Mouse (Mus musculus): ENCODE results near the gene Carns1.
A peak's percentile ranks its signal among the peaks of the same experiment; 100 is the strongest.
"Not testable (repeated sequence)": the region's sequence is repeated elsewhere in the genome, so short reads cannot be mapped to it uniquely, and the experiment has no call there.

Carns1 gene

DNA sequence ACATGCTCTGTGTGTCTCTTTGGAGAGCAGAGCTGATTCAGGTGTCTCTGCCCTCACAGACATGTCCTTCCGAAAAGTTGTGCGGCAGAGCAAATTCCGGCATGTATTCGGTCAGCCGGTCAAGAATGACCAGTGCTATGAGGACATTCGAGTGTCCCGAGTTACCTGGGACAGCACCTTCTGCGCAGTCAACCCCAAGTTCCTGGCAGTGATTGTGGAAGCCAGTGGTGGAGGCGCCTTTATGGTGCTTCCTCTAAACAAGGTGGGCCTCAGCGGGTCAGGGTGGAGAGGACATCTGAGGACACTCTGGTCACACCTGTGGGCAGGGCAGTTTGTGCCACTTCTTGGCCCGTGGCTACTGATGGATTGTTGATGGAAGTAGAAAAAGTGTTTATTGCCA lies 26.0 kb downstream of the Carns1 start:
- DNase-seq, result no peak

GRCm38 (mm10) chr19:4148819-4149218 lies 26.5 kb downstream of the Carns1 start:
- DNase-seq, result peak in 1 of 2 experiments; percentile 34

DNA sequence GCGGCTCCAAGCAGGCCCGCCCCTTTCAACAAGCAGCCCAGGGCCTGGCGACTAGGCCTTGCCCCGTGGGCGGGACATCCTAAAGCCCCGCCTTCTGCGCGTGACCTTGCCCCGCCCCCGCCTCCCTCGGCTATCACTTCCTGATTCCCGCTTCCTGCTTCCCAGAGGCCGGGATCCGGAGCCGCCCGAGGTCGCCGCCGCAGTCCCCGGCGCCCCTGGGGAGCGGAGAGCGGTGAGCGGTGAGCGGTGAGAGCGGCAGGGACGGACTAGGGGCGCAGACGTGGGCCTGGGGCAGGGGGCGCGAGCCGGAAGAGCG lies 26.8 kb downstream of the Carns1 start, which contains the start of gene Coro1b:
Gene Coro1b (plus strand): TSS at position 129 of the 316 bp plus-strand sequence.
- DNase-seq, result peak; percentile 98 to 99

DNA sequence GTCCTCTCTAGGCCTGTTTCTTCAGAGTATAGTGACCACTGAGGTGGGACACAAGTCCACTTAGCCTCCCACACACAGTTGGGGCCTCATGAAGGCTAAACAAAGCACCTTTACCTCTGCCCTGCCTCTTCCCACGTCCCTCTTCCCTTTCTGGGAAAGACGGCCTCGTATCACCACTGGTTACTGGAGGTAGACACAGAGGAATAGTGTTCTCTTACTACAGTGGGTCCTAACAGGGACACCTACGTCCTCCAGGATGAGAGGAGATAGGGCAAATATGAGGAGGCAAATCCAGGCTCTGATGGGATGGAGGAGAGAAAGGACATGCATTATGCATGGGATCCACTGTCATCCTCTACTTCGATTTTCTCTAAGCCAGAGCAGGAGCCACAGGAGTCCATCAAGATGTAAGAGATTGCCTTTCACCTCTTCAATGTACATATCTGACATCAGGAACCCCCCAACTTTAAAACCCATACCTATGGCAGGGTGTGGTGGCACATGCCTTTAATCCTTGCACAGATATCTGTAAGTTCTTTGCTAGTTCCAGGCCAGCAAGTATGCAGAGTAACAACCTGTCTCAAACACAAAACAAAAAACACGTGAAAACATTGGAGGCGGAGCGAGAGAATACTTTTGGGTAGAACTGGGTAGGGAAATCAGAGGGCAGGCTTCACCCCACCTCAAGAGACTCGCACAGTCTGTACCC lies 27.3 kb downstream of the Carns1 start:
- no peak for DNase-seq

GRCm38 (mm10) chr19:4147022-4147405 lies 28.3 kb downstream of the Carns1 start:
- DNase-seq, result no peak

GRCm38 (mm10) chr19:4146366-4147021 lies 28.8 kb downstream of the Carns1 start:
- no peak for DNase-seq

DNA sequence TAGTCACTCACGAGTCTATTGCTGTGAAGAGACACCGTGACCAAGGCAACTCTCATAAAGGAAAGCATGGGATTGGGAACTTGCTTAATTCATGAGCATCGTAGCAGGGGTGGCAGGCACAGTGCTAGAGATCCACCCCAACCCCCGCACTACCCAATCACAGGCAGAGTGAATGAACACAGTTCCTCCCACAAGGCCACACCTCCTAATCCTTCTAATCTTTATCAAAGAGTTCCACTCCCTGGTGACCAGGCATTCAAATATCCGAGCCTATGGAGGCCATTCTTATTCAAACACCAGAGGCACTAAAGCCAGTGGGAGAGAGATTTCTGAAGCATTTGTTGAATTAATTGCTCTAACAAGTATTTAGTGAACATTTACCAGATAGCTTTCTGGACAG lies 29.3 kb downstream of the Carns1 start:
- no peak for DNase-seq

- DNase-seq, result peak in 1 of 2 experiments; percentile 51
These were observed 30.5 kb downstream of the Carns1 start for GRCm38 (mm10) chr19:4144550-4145498.

DNA sequence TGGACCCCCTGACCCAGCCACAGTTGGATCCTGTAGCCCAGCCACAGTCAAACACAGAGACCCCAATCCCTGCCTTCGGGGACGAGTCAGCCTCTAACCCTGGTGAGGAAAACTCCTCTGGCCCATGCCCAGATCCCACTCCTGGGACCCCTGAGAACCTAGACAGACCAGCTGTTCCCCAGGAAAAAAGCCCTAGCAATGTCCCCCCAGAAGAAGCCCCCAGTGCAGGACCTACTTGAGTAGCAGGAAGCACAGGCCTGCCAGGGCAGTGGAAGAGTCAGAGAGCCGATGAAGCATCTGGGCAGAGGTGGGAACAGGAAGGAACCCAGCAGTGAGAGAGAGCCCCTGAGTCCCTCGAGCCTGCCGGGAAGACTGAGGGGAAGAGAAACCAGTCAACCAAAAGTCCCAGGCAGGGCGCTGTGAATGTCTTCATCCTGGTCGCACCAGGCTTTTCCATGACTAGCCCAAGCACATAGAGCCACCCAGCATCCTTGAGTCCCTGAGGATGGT lies 31.5 kb downstream of the Carns1 start, which contains the start of gene Cabp4:
Gene Cabp4 (minus strand): TSS at position 275 of the 510 bp plus-strand sequence.
- DNase-seq, result no peak

- peak; percentile 53 to 70 for DNase-seq
These were observed 32.7 kb downstream of the Carns1 start for GRCm38 (mm10) chr19:4142416-4143173.

GRCm38 (mm10) chr19:4140147-4140546 lies 35.1 kb downstream of the Carns1 start:
- no peak for DNase-seq

DNA sequence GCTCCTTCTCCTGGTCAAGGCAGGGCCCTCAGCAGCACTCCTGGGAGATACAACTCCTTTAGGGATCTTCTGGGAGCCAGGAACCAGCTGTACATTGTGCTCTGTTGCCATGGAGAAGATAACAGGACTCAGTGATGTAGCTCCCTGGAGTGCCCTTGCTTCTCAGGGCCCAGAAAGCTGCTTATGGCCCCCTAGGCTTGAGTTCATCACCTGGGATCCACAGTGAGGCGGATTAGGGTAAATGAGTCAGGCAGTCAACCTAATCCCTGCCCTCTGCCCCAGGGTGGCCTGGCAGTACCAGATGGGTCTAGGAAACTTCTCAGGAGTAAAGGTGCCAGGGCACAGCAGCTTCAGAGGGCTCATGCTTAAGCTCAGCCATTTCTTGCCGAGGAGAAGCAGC lies 35.8 kb downstream of the Carns1 start, which contains the start of gene Gpr152:
Gene Gpr152 (plus strand): TSS at position 342 of the 400 bp plus-strand sequence.
- no peak for DNase-seq

DNA sequence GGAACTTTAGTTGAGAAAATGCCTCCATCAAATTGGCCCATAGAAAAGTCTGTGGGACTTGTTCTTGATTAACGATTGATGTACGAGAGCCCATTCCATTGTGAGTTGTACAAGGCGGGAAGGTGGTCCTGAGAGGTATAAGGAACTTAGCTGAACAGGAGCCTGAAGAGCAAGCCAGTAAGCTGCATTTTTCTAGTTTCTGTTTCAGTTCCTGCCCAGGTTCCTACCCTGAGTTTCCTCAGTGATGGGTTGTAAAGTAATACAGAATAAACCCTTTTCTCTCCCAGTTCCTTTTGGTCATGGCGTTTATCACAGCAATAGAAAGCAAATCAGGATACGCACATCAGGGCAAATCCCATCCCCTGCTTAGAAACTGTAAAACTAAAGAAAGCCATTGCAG lies 37.4 kb downstream of the Carns1 start:
- no peak for DNase-seq

- no peak for DNase-seq
These were observed 38.8 kb downstream of the Carns1 start for GRCm38 (mm10) chr19:4136463-4136862.

- DNase-seq, result not testable (repeated sequence)
These were observed 39.3 kb downstream of the Carns1 start for GRCm38 (mm10) chr19:4135963-4136345.

DNA sequence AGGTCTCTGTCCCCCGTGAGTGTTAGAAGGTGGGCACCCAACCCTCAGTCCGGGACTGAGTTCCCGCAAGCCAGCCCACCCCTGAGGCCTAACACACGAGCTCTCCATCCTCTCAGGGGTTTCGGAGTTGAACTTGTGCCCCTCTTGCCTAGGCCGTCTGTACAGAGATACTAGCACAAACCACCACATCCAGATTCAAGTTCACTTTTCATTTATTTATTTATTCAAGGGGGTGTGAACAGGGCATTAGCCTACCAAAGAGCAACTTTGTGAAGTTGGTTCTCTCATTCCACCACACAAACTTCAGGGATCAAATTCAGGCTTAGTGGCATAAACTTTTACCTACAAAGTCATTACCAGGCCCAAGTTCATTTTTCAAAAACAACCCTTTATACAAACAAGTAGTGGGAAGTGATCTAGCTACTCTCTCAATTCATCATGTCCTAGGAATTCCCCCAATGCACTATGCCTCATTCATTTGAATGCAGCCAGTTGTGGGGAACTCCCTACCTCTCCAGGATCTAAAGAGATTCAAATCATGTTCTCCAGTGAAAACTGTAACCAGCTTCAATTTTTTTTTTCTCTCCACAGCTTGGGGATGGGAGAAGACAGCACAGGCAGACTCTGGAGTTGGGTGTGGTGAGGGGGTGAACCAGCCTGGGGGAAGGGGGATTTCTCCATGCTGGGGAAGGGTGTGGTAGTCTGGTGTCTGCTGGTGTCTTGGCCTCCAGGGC lies 39.9 kb downstream of the Carns1 start:
- DNase-seq, result not testable (repeated sequence)

GRCm38 (mm10) chr19:4134354-4134753 lies 40.9 kb downstream of the Carns1 start:
- no peak for DNase-seq

DNA sequence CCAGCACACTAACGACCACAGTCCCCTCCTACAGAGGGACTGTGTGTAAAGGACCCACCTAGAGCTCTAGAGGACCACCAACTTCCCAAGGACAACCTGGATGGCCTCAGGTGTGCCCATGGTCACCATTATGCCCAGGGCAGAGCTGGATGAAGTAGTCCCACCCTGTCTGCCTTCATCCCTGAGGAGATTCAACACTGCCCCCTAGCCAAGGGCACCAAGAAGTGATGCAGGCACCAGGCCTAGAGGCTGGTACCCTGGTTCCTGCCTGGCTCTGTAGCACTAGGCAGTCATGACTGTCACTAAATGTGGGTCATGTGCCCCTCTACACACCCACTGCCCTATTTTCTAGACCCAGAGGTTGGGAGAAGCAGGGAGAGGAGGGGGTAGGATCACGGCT lies 43.5 kb downstream of the Carns1 start:
- DNase-seq, result no peak

- DNase-seq, result no peak
These were observed 44.2 kb downstream of the Carns1 start for GRCm38 (mm10) chr19:4131075-4131474.

- no peak for DNase-seq
These were observed 45.2 kb downstream of the Carns1 start for GRCm38 (mm10) chr19:4130106-4130505.

DNA sequence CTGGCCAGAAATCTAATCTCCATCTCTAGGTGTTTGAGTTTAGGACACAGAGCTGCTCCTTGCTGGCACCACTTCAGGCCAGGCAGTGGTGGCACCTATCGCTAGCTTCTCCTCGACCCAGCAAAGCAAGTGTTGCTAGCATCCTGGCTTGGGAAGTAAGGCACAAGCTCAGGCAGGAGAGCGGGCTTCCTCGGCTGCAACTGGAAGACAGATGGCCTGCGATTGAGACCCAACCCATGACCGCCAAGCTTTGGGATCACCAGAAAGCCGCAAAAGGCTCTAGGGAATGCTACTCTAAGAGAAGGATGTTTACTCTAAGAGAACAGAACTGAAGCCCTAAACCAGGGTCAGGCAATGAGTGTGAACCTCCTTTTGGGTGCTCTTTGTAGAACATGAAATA lies 45.8 kb downstream of the Carns1 start:
- DNase-seq, result no peak

All from kidney, postnatal 36 days (tissue).